Mouse (Mus musculus) left cerebral cortex, adult 9 months (tissue): ENCODE measurements around the gene Fmo3.

Experiments used
- DNase-seq, 2 experiments: peaks; one replicate each; pipeline ENCODE4 v3.0.0; 2022; ENCODE audit warnings: low spot score in 2 of 2

The Fmo3 gene

GRCm38 (mm10) chr1:162931310-162931875 lies 52.9 kb downstream of the Fmo3 start:
- DNase-seq = no peak

GRCm38 (mm10) chr1:162930631-162931030 lies 53.7 kb downstream of the Fmo3 start:
- DNase-seq = no peak

- DNase-seq = no peak
Measured at GRCm38 (mm10) chr1:162929146-162929545, 55.2 kb downstream of the Fmo3 start.

GRCm38 (mm10) chr1:162925121-162925520 lies 59.2 kb downstream of the Fmo3 start:
- DNase-seq = no peak

GRCm38 (mm10) chr1:162916661-162917060 lies 67.7 kb downstream of the Fmo3 start:
- no peak for DNase-seq

GRCm38 (mm10) chr1:162914932-162915556 lies 69.3 kb downstream of the Fmo3 start:
- DNase-seq = no peak

- DNase-seq = no peak
Measured at GRCm38 (mm10) chr1:162912085-162912484, 72.2 kb downstream of the Fmo3 start.
